9 mouse cellular contexts compared by ENCODE assay signal in genomic region chr5:122050832-122051105, GRCm38 (mm10). TPM values are rescaled to one million over a fixed set of nuclear protein-coding genes. Genes with fewer than 3 reads are reported as not detected.
DNase-seq lines count a peak whose midpoint lies in the region; ATAC-seq and TF ChIP-seq lines count a peak whose summit lies in the region.
"Had no signal": no experiment of that assay in that cellular context is flagged by ENCODE, and none has a peak within 500 bp of the region (broad histone marks: within the 10 kb centered on the region; RNA-seq: fewer than 3 reads in every experiment).

No protein-coding gene starts in this region.

- H3K36me3 ChIP-seq in heart, embryonic 16.5 days (ENCODE audit: control insufficient read depth, insufficient read depth), result no peaks in the 10 kb centered on the region
- H3K36me3 ChIP-seq in hindbrain, embryonic 12.5 days, result no peaks in the 10 kb centered on the region
- no peaks in the 10 kb centered on the region for H3K36me3 ChIP-seq in midbrain, embryonic 12.5 days
- H3K36me3 ChIP-seq: G1E had no signal

- H3K27ac ChIP-seq in heart, embryonic 16.5 days (ENCODE audit: low read length), result no peak overlapping the region
- no peak overlapping the region for H3K27ac ChIP-seq in bone marrow macrophage, adult 2 months (ENCODE audit: insufficient read depth, low read depth, low read length)
- no peak overlapping the region for H3K27ac ChIP-seq in hindbrain, embryonic 12.5 days
- no peak overlapping the region for H3K27ac ChIP-seq in midbrain, embryonic 12.5 days (replicated peaks)

- H3K27me3 ChIP-seq in heart, embryonic 16.5 days (ENCODE audit: control insufficient read depth, insufficient read depth, low read length), result peaks cover 19% of the 10 kb centered on the region
- peaks cover 10% of the 10 kb centered on the region; the same call in 1 of the 2 replicates for H3K27me3 ChIP-seq in hindbrain, embryonic 12.5 days
- H3K27me3 ChIP-seq in midbrain, embryonic 12.5 days, result peaks cover 9% of the 10 kb centered on the region; the same call in 1 of the 2 replicates

- no peak for TF ChIP-seq CTCF in bone marrow macrophage, adult 2 months (IDR thresholded peaks at IDR 0.05; ENCODE audit: low read depth, low read length)

- peak overlapping the region; percentile 85 for H3K4me3 ChIP-seq in heart, embryonic 16.5 days (ENCODE audit: low read length)
- peak overlapping the region; percentile 56; the same call in 1 of the 2 replicates for H3K4me3 ChIP-seq in bone marrow macrophage, adult 2 months (ENCODE audit: insufficient read depth, low read length)
- peak overlapping the region; percentile 84; the same call in 1 of the 2 replicates for H3K4me3 ChIP-seq in hindbrain, embryonic 12.5 days
- H3K4me3 ChIP-seq in midbrain, embryonic 12.5 days, result peak overlapping the region; percentile 87

- TF ChIP-seq POLR2A in bone marrow macrophage, adult 2 months (IDR thresholded peaks at IDR 0.05; ENCODE audit: borderline replicate concordance, low read depth, low read length), result no peak

- ATAC-seq in heart, embryonic 16.5 days (replicated peaks; ENCODE audit: extremely low read depth, insufficient read depth, low FRiP score), result no peak
- no peak for ATAC-seq in hindbrain, embryonic 12.5 days (ENCODE audit: low FRiP score)
- no peak for ATAC-seq in midbrain, embryonic 12.5 days (ENCODE audit: low FRiP score, low read depth)
- ATAC-seq in frontal cortex, adult (ENCODE audit: low TSS enrichment), result no peak

- H3K9me3 ChIP-seq in heart, embryonic 16.5 days (replicated peaks; ENCODE audit: control insufficient read depth, low read length), result no peaks in the 10 kb centered on the region
- no peaks in the 10 kb centered on the region for H3K9me3 ChIP-seq in hindbrain, embryonic 12.5 days (replicated peaks)
- H3K9me3 ChIP-seq in midbrain, embryonic 12.5 days, result no peaks in the 10 kb centered on the region

- H3K4me1 ChIP-seq in heart, embryonic 16.5 days (ENCODE audit: control insufficient read depth, insufficient read depth, low read length), result peaks cover 15% of the 10 kb centered on the region
- H3K4me1 ChIP-seq in bone marrow macrophage, adult 2 months (ENCODE audit: control insufficient read depth, insufficient read depth, low read length), result peaks cover 3% of the 10 kb centered on the region; the same call in 1 of the 2 replicates
- peaks cover 58% of the 10 kb centered on the region for H3K4me1 ChIP-seq in hindbrain, embryonic 12.5 days
- H3K4me1 ChIP-seq in midbrain, embryonic 12.5 days, result peaks cover 55% of the 10 kb centered on the region

- 9% methylated on average over 8 of the region's 8 CpGs for WGBS in heart, embryonic 16.5 days
- WGBS in hindbrain, embryonic 12.5 days, result 8% methylated on average over 8 of the region's 8 CpGs
- WGBS in midbrain, embryonic 12.5 days, result 7% methylated on average over 8 of the region's 8 CpGs

- H3K9ac ChIP-seq in heart, embryonic 16.5 days (ENCODE audit: low read length), result peak overlapping the region; percentile 89
- H3K9ac ChIP-seq in hindbrain, embryonic 12.5 days, result no peak overlapping the region
- H3K9ac ChIP-seq in midbrain, embryonic 12.5 days (replicated peaks), result no peak overlapping the region

- H3K4me2 ChIP-seq in heart, embryonic 16.5 days (ENCODE audit: low read depth, low read length), result peak overlapping the region; percentile 92
- peak overlapping the region; percentile 82 for H3K4me2 ChIP-seq in hindbrain, embryonic 12.5 days (replicated peaks)
- peak overlapping the region; percentile 66 for H3K4me2 ChIP-seq in midbrain, embryonic 12.5 days (replicated peaks)

- DNase-seq in heart, adult 18-20 months, result no peak
- DNase-seq in urinary bladder, postnatal 10 days (ENCODE audit: low spot score), result no peak
- no peak for DNase-seq in thymus, postnatal 4 days

RNA-seq across cellular contexts. Expression of gene Cux2, which starts 0.9 kb away (rescaled TPM):
- 3.0 and 3.7 TPM in 2 replicates for polyA plus RNA-seq in heart, embryonic 16.5 days (2015; fragmentation: Nextera tagmentation; extraction: Ambion mirVana)
- 10 to 100 TPM; 19.3 to 19.4 TPM for total RNA-seq in heart, adult 18-20 months (2021)
- 0.07 TPM in 1 of 2 replicates, not detected in the other for polyA plus RNA-seq in bone marrow macrophage, adult 2 months (2012; ENCODE audit: insufficient read depth, insufficient read length, missing spikeins)
- polyA plus RNA-seq in hindbrain, embryonic 12.5 days (2016; fragmentation: Nextera tagmentation; extraction: Ambion mirVana), result 25.7 and 27.0 TPM in 2 replicates
- polyA plus RNA-seq in midbrain, embryonic 12.5 days (2016; fragmentation: Nextera tagmentation; extraction: Ambion mirVana), result 19.7 and 20.2 TPM in 2 replicates
- polyA plus RNA-seq: G1E had no signal

RNA-seq across cellular contexts. Expression of gene Myl2, which starts 50.0 kb away (rescaled TPM):
- 7,978 and 9,755 TPM in 2 replicates for polyA plus RNA-seq in heart, embryonic 16.5 days (2015; fragmentation: Nextera tagmentation; extraction: Ambion mirVana)
- total RNA-seq in heart, adult 18-20 months (2021), result over 10,000 TPM; 22,032 to 23,824 TPM
- polyA plus RNA-seq in bone marrow macrophage, adult 2 months (2012; ENCODE audit: insufficient read depth, insufficient read length, missing spikeins), result 3.6 TPM in 1 of 2 replicates, not detected in the other
- polyA plus RNA-seq in hindbrain, embryonic 12.5 days (2016; fragmentation: Nextera tagmentation; extraction: Ambion mirVana), result 2.5 and 3.0 TPM in 2 replicates
- 1.1 and 3.9 TPM in 2 replicates for polyA plus RNA-seq in midbrain, embryonic 12.5 days (2016; fragmentation: Nextera tagmentation; extraction: Ambion mirVana)
- total RNA-seq: G1E had no signal
- polyA plus RNA-seq: G1E had no signal

Comparison
In these comparisons a context has a peak if more than half of its experiments do, and no peak if none do; other contexts are left out.
1. RNA of gene Myl2, which starts 50.0 kb away (polyA plus RNA-seq): 7,978 to 9,755 TPM in heart, embryonic 16.5 days; 1.1 to 3.9 TPM in midbrain, embryonic 12.5 days, 2.5 to 3.0 TPM in hindbrain, embryonic 12.5 days and 3.6 TPM in bone marrow macrophage, adult 2 months; every median in the first group is over 1,000 times any median in the second.
2. Peak in every context shown above with its lines, with median percentiles within 50 percentile points of each other: H3K4me2 ChIP-seq and H3K4me3 ChIP-seq.